Mouse (Mus musculus) gastrocnemius, postnatal 4 days (tissue): ENCODE data around the gene Pgpep1. TPM values are rescaled to one million over a fixed set of nuclear protein-coding genes. Genes with fewer than 3 reads are reported as not detected.

Source experiments
- DNase-seq, 2 experiments: peaks; one replicate each; pipeline ENCODE4 v3.0.0; 2021 to 2022; ENCODE audit warnings: low spot score in 2 of 2, mixed read lengths in 2 of 2
- long read RNA-seq, 2 experiments: library from polyadenylated mRNA; stranded (forward); transcript quantifications; one replicate each; pipeline ENCODE4 v2.0.0; 2021
- total RNA-seq, 2 experiments: library from RNA; stranded (reverse); gene quantifications; 2 replicates each; pipeline ENCODE4 v1.2.3; 2021

Pgpep1 gene
- total RNA-seq, result 10 to 100 TPM; 41.4 to 47.0 TPM
- long read RNA-seq, experiment 1, full-length matches to known transcripts, result 12 of 19 reads
- long read RNA-seq, experiment 1, partial matches to known transcripts, result 0 of 19 reads
- long read RNA-seq, experiment 1, other reads (novel, unspliced or antisense), result 7 of 19 reads
- long read RNA-seq, experiment 2, full-length matches to known transcripts, result 23 of 30 reads
- long read RNA-seq, experiment 2, partial matches to known transcripts, result 1 of 30 reads
- long read RNA-seq, experiment 2, other reads (novel, unspliced or antisense), result 6 of 30 reads

- DNase-seq, result no peak
Measured at GRCm38 (mm10) chr8:70660273-70660725, at the start of gene Pgpep1. Gene Pgpep1 (minus strand): TSS chr8:70660388.

- DNase-seq, result no peak
Measured at GRCm38 (mm10) chr8:70709794-70710193, 49.6 kb upstream of the Pgpep1 start.

GRCm38 (mm10) chr8:70708281-70708680, 48.1 kb upstream of the Pgpep1 start:
- no peak for DNase-seq

GRCm38 (mm10) chr8:70703287-70703686, 43.1 kb upstream of the Pgpep1 start, which contains the start of gene Iqcn:
Gene Iqcn (plus strand): TSS chr8:70703457.
- DNase-seq, result no peak

GRCm38 (mm10) chr8:70702842-70703182, 42.6 kb upstream of the Pgpep1 start:
- DNase-seq, result peak; percentile 59 to 81

GRCm38 (mm10) chr8:70701982-70702841, 42.0 kb upstream of the Pgpep1 start:
- no peak for DNase-seq

- no peak for DNase-seq
Measured at GRCm38 (mm10) chr8:70701048-70701981, 41.1 kb upstream of the Pgpep1 start.

GRCm38 (mm10) chr8:70700555-70700922, 40.4 kb upstream of the Pgpep1 start:
- peak; percentile 82 to 87 for DNase-seq

- DNase-seq, result peak; percentile 73 to 83
Measured at GRCm38 (mm10) chr8:70699834-70700554, 39.8 kb upstream of the Pgpep1 start.

GRCm38 (mm10) chr8:70699116-70699833, 39.1 kb upstream of the Pgpep1 start:
- DNase-seq, result peak in 1 of 2 experiments; percentile 73

- DNase-seq, result peak; percentile 100
Measured at GRCm38 (mm10) chr8:70698310-70699109, 38.3 kb upstream of the Pgpep1 start, which contains the start of gene Jund. Gene Jund (plus strand): TSS chr8:70698949.

GRCm38 (mm10) chr8:70697366-70698250, 37.4 kb upstream of the Pgpep1 start:
- no peak for DNase-seq

- DNase-seq, result no peak
Measured at GRCm38 (mm10) chr8:70696946-70697345, 36.8 kb upstream of the Pgpep1 start.

- DNase-seq, result peak in 1 of 2 experiments; percentile 71
Measured at GRCm38 (mm10) chr8:70696019-70696885, 36.1 kb upstream of the Pgpep1 start.

- peak in 1 of 2 experiments; percentile 48 for DNase-seq
Measured at GRCm38 (mm10) chr8:70695318-70696018, 35.3 kb upstream of the Pgpep1 start.

GRCm38 (mm10) chr8:70693636-70694035, 33.4 kb upstream of the Pgpep1 start:
- DNase-seq, result no peak
